Mouse (Mus musculus) heart, embryonic 16.5 days (tissue): ENCODE measurements at regions not wholly inside any gene's neighbourhood (a gene's known extent, or its start where the extent isn't known, plus 50 kb on each side); places are given as distances from the start of the nearest gene placed in this dataset.

Source experiments
- ATAC-seq: fragments of 200-750 bp; cut with Nextera tagmentation; replicated peaks from 2 replicates; pipeline ENCODE4 v1.8.0; 2017; ENCODE audit warnings: moderate number of reproducible peaks; ENCODE audit not compliant: insufficient read depth, low FRiP score; ENCODE audit errors: extremely low read depth
- H3K27ac ChIP-seq: fragments of 300-500 bp; sonication (generic); 2 replicates; pipeline ENCODE4 v1.5.1; 2014; ENCODE audit warnings: mild to moderate bottlenecking, low read length, control low read depth, moderate library complexity
- H3K27me3 ChIP-seq: fragments of 300-500 bp; sonication (generic); 2 replicates; pipeline ENCODE4 v1.6.1; 2014; ENCODE audit warnings: low read length, mixed read lengths; ENCODE audit not compliant: control insufficient read depth, insufficient read depth
- H3K36me3 ChIP-seq: fragments of 300-500 bp; sonication (generic); 2 replicates; pipeline ENCODE4 v1.6.1; 2014; ENCODE audit not compliant: control insufficient read depth, insufficient read depth
- H3K4me1 ChIP-seq: fragments of 300-500 bp; sonication (generic); 2 replicates; pipeline ENCODE4 v1.6.1; 2014; ENCODE audit warnings: low read length, mixed read lengths; ENCODE audit not compliant: control insufficient read depth, insufficient read depth
- H3K4me2 ChIP-seq: fragments of 300-500 bp; sonication (generic); 2 replicates; pipeline ENCODE4 v1.6.1; 2014; ENCODE audit warnings: low read depth, mild to moderate bottlenecking, control low read depth, low read length
- H3K4me3 ChIP-seq: fragments of 300-500 bp; sonication (generic); 2 replicates; pipeline ENCODE4 v1.5.1; 2014; ENCODE audit warnings: mild to moderate bottlenecking, control low read depth, low read length
- H3K9ac ChIP-seq: fragments of 300-500 bp; sonication (generic); 2 replicates; pipeline ENCODE4 v1.6.1; 2014; ENCODE audit warnings: low read length, control low read depth
- H3K9me3 ChIP-seq: fragments of 300-500 bp; sonication (generic); replicated peaks from 2 replicates; pipeline ENCODE4 v1.6.1; 2016; ENCODE audit warnings: low read length; ENCODE audit not compliant: control insufficient read depth
- WGBS: fragments of 180-500 bp; shearing (Covaris S2); extraction: QIAGEN DNeasy Blood & Tissue Kit; methylation state at CpG from one replicate; pipeline ENCODE4 v1.1.7; 2014; 5-methylcytosine and 5-hydroxymethylcytosine counted together

- no peak overlapping the region for H3K4me3 ChIP-seq
- H3K9me3 ChIP-seq = no peaks in the 10 kb centered on the region
- H3K9ac ChIP-seq = no peak overlapping the region
- no peaks in the 10 kb centered on the region for H3K36me3 ChIP-seq
- H3K27ac ChIP-seq = no peak overlapping the region
- ATAC-seq = no peak
- H3K4me1 ChIP-seq = no peaks in the 10 kb centered on the region
- no peak overlapping the region for H3K4me2 ChIP-seq
- WGBS = 73% methylated on average over 2 of the region's 2 CpGs
- no peaks in the 10 kb centered on the region for H3K27me3 ChIP-seq
Observed at GRCm38 (mm10) chr5:126148908-126149307, 617.3 kb downstream of the Tmem132b start.

- Histone ChIP-seq H3K9ac (no peak overlapping the region), H3K27ac (no peak overlapping the region), H3K4me1 (no peaks in the 10 kb centered on the region), H3K9me3 (0 out of 2 replicates have a peak, but pooled peaks cover 4% of the 10 kb centered on the region), H3K27me3 (no peaks in the 10 kb centered on the region), H3K36me3 (no peaks in the 10 kb centered on the region), H3K4me3 (no peak overlapping the region), H3K4me2 (no peak overlapping the region)
- 48% methylated on average over 6 of the region's 6 CpGs for WGBS
- no peak for ATAC-seq
Observed at GRCm38 (mm10) chr5:126155216-126155880, 623.8 kb downstream of the Tmem132b start.

GRCm38 (mm10) chr5:126186111-126186510, 654.5 kb downstream of the Tmem132b start:
- Histone ChIP-seq H3K36me3 (no peaks in the 10 kb centered on the region), H3K9ac (no peak overlapping the region), H3K4me2 (no peak overlapping the region), H3K27me3 (no peaks in the 10 kb centered on the region), H3K4me1 (no peaks in the 10 kb centered on the region), H3K9me3 (peaks cover 2% of the 10 kb centered on the region; the same call in 1 of the 2 replicates), H3K27ac (no peak overlapping the region), H3K4me3 (no peak overlapping the region)
- 60% methylated on average over 5 of the region's 5 CpGs for WGBS
- ATAC-seq = no peak

- no peak overlapping the region for H3K4me2 ChIP-seq
- no peaks in the 10 kb centered on the region for H3K36me3 ChIP-seq
- H3K27ac ChIP-seq = no peak overlapping the region
- WGBS = 55% methylated on average over 4 of the region's 4 CpGs
- no peak overlapping the region for H3K9ac ChIP-seq
- no peak for ATAC-seq
- H3K9me3 ChIP-seq = no peaks in the 10 kb centered on the region
- no peak overlapping the region for H3K4me3 ChIP-seq
- no peaks in the 10 kb centered on the region for H3K4me1 ChIP-seq
- no peaks in the 10 kb centered on the region for H3K27me3 ChIP-seq
Observed at GRCm38 (mm10) chr5:126199876-126200275, 668.3 kb downstream of the Tmem132b start.

- H3K4me2 ChIP-seq = no peak overlapping the region
- no peak overlapping the region for H3K9ac ChIP-seq
- H3K36me3 ChIP-seq = no peaks in the 10 kb centered on the region
- no peak overlapping the region for H3K4me3 ChIP-seq
- H3K27ac ChIP-seq = no peak overlapping the region
- H3K4me1 ChIP-seq = no peaks in the 10 kb centered on the region
- no peaks in the 10 kb centered on the region for H3K9me3 ChIP-seq
- 28% methylated on average over 4 of the region's 4 CpGs for WGBS
- H3K27me3 ChIP-seq = no peaks in the 10 kb centered on the region
- no peak for ATAC-seq
Observed at GRCm38 (mm10) chr5:126201535-126201934, 670.0 kb downstream of the Tmem132b start.

GRCm38 (mm10) chr5:126201996-126202395, 670.4 kb downstream of the Tmem132b start:
- H3K27me3 ChIP-seq = no peaks in the 10 kb centered on the region
- H3K4me2 ChIP-seq = no peak overlapping the region
- no peak overlapping the region for H3K4me3 ChIP-seq
- no peak for ATAC-seq
- no peaks in the 10 kb centered on the region for H3K4me1 ChIP-seq
- H3K27ac ChIP-seq = no peak overlapping the region
- H3K36me3 ChIP-seq = no peaks in the 10 kb centered on the region
- H3K9ac ChIP-seq = no peak overlapping the region
- 46% methylated on average over 9 of the region's 9 CpGs for WGBS
- H3K9me3 ChIP-seq = no peaks in the 10 kb centered on the region

GRCm38 (mm10) chr5:126217016-126217415, 685.4 kb downstream of the Tmem132b start:
- peaks cover 6% of the 10 kb centered on the region; the same call in 1 of the 2 replicates for H3K9me3 ChIP-seq
- no peaks in the 10 kb centered on the region for H3K4me1 ChIP-seq
- no peak for ATAC-seq
- no peak overlapping the region for H3K9ac ChIP-seq
- no peak overlapping the region for H3K4me2 ChIP-seq
- WGBS = 83% methylated on average over 5 of the region's 5 CpGs
- H3K4me3 ChIP-seq = no peak overlapping the region
- H3K27ac ChIP-seq = no peak overlapping the region
- no peaks in the 10 kb centered on the region for H3K27me3 ChIP-seq
- H3K36me3 ChIP-seq = no peaks in the 10 kb centered on the region

- Histone ChIP-seq H3K9me3 (peaks cover 6% of the 10 kb centered on the region; the same call in 1 of the 2 replicates), H3K36me3 (no peaks in the 10 kb centered on the region), H3K4me3 (no peak overlapping the region), H3K9ac (no peak overlapping the region), H3K4me2 (no peak overlapping the region), H3K27ac (no peak overlapping the region), H3K4me1 (no peaks in the 10 kb centered on the region), H3K27me3 (no peaks in the 10 kb centered on the region)
- ATAC-seq = no peak
- 68% methylated on average over 1 of the region's 1 CpGs for WGBS
Observed at GRCm38 (mm10) chr5:126217746-126218145, 686.2 kb downstream of the Tmem132b start.

- no peak overlapping the region for H3K4me3 ChIP-seq
- no peaks in the 10 kb centered on the region for H3K27me3 ChIP-seq
- H3K27ac ChIP-seq = no peak overlapping the region
- no peak overlapping the region for H3K9ac ChIP-seq
- no peak overlapping the region for H3K4me2 ChIP-seq
- H3K4me1 ChIP-seq = no peaks in the 10 kb centered on the region
- WGBS = 85% methylated on average over 3 of the region's 3 CpGs
- ATAC-seq = no peak
- peaks cover 2% of the 10 kb centered on the region; the same call in 1 of the 2 replicates for H3K9me3 ChIP-seq
- H3K36me3 ChIP-seq = no peaks in the 10 kb centered on the region
Observed at GRCm38 (mm10) chr5:126223696-126224095, 692.1 kb downstream of the Tmem132b start.
